Mouse (Mus musculus): Measurements from ENCODE around the gene Atad5. TPM values are rescaled to one million over a fixed set of nuclear protein-coding genes. Genes with fewer than 3 reads are reported as not detected.

Gene Atad5
- total and polyA plus RNA-seq, 3 experiments: 17.1 to 66.9 (median 22.6) TPM

DNA sequence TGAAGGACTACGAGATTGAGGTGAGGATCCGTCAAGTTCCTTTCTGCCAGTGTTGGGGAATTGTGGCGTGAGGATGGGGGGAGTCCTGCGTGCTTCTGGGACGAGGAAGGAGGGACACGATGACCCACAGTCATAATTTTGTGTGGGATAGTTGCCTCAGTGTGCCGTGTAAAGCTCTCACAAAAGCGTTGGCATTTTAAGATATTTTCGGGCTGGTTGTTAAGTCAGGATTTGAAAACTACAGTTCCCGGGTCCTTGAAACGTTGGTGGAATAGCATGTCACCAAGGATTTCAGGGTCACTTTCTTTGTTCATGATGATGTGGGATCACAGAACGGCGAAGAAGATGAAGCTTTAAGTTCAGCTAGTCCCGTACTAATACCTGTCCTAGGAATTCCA lies 616 bp downstream of the Atad5 start:
- Histone ChIP-seq H3K4me1 (ENCODE audit: control insufficient read depth in 1 of 2, insufficient read depth in 2 of 2, low read length in 2 of 2) (peaks cover 19 to 21% of the 10 kb centered on the region in 2 experiments), H3K4me3 (ENCODE audit: control insufficient read depth in 1 of 2, insufficient read depth in 1 of 2, low read depth in 2 of 2, low read length in 2 of 2) (peak overlapping the region; percentile 93 to 95), H3K27me3 (ENCODE audit: control insufficient read depth in 1 of 2, insufficient read depth in 2 of 2, low read length in 2 of 2) (no peaks in the 10 kb centered on the region), H3K9me3 (replicated peaks; ENCODE audit: insufficient read depth, low read length) (no peaks in the 10 kb centered on the region), H3K79me2 (ENCODE audit: control insufficient read depth, insufficient read depth, low read length, poor library complexity) (peaks cover 37% of the 10 kb centered on the region), H3K9ac (ENCODE audit: control insufficient read depth, low read depth, low read length, poor library complexity, severe bottlenecking) (peak overlapping the region; percentile 96), H3K36me3 (ENCODE audit: control insufficient read depth in 1 of 2, insufficient read depth in 2 of 2, low read length in 2 of 2) (peaks cover 3 to 42% of the 10 kb centered on the region in 2 experiments), H3K27ac (ENCODE audit: control insufficient read depth, low read depth, low read length) (peak overlapping the region; percentile 76)
- DNase-seq (ENCODE audit: low read depth, low spot score): peak; percentile 70
- TF ChIP-seq UBTF (IDR thresholded peaks at IDR 0.05; ENCODE audit: borderline replicate concordance, insufficient read depth, low read depth, low read length) (0 out of 2 replicates have a peak, but pooled peaks have one; percentile 8), MXI1 (IDR thresholded peaks at IDR 0.05; ENCODE audit: low read depth, low read length) (peak; percentile 60; the same call in 1 of the 2 replicates), TAL1 (IDR thresholded peaks at IDR 0.05; ENCODE audit: low read length) (no peak), EP300 (IDR thresholded peaks at IDR 0.05; ENCODE audit: low read depth in 1 of 2, low read length in 2 of 2) (no peak), E2F4 (IDR thresholded peaks at IDR 0.05; ENCODE audit: borderline replicate concordance, low read depth, low read length) (0 out of 2 replicates have a peak, but pooled peaks have one; percentile 46), RCOR1 (IDR thresholded peaks at IDR 0.05; ENCODE audit: low read depth, low read length) (no peak), CHD1 (IDR thresholded peaks at IDR 0.05; ENCODE audit: low read depth, low read length) (peak; percentile 88), ZKSCAN1 (IDR thresholded peaks at IDR 0.05; ENCODE audit: low read depth, low read length) (no peak), ZNF384 (IDR thresholded peaks at IDR 0.05; ENCODE audit: low read depth, low read length) (0 out of 2 replicates have a peak, but pooled peaks have one; percentile 3), MAX (IDR thresholded peaks at IDR 0.05; ENCODE audit: low read length) (no peak; the same call in 1 of the 2 replicates)

DNA sequence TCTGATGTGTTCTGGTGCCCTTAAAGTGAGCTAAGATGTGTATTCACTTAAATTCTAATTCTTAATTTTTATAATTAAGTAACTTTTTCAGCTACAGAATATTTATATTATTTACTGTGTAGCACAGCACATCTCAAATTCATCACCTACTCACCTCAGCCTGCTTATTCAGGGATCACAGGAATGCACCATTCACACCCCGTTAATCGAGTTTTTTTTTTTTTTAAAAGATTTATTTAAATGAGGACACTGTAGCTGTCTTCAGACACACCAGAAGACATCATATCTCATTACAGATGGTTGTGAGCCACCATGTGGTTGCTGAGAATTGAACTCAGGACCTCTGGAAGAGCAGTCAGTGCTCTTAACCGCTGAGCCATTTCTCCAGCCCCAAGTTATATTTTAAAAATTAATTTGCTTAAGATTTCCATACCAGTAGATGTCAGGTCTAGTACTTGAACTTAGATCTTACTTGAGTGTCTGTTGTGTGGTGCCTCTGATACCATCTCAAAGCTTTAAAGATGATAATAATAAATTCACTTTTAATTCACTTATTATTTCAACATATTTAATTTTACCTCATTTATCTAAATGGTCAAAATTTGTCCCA lies 1.5 kb downstream of the Atad5 start:
- no peak for DNase-seq (ENCODE audit: low read depth, low spot score)
- TF ChIP-seq TCF12 (IDR thresholded peaks at IDR 0.05; ENCODE audit: low read depth, low read length) (no peak), SMC3 (IDR thresholded peaks at IDR 0.05; ENCODE audit: low read depth, low read length) (0 out of 2 replicates have a peak, but pooled peaks have one; percentile 4), GATA1 (IDR thresholded peaks at IDR 0.05; ENCODE audit: low read depth, low read length) (0 out of 2 replicates have a peak, but pooled peaks have one; percentile 5), MXI1 (IDR thresholded peaks at IDR 0.05; ENCODE audit: low read depth, low read length) (no peak), ZMIZ1 (IDR thresholded peaks at IDR 0.05; ENCODE audit: low read depth, low read length) (no peak), TBP (IDR thresholded peaks at IDR 0.05; ENCODE audit: low read depth, low read length) (peak; percentile 74), ZNF384 (IDR thresholded peaks at IDR 0.05; ENCODE audit: low read depth, low read length) (peak; percentile 83)
- H3K36me3 ChIP-seq (ENCODE audit: control insufficient read depth in 1 of 2, insufficient read depth in 2 of 2, low read length in 2 of 2): peaks cover 10 to 37% of the 10 kb centered on the region in 2 experiments
- peak overlapping the region; percentile 14 to 93; a peak in 3 of 4 replicates for H3K4me3 ChIP-seq (ENCODE audit: control insufficient read depth in 1 of 2, insufficient read depth in 1 of 2, low read depth in 2 of 2, low read length in 2 of 2)
- no peaks in the 10 kb centered on the region for H3K9me3 ChIP-seq (replicated peaks; ENCODE audit: insufficient read depth, low read length)
- H3K4me1 ChIP-seq (ENCODE audit: control insufficient read depth in 1 of 2, insufficient read depth in 2 of 2, low read length in 2 of 2): peaks cover 15% of the 10 kb centered on the region in 2 experiments
- H3K27me3 ChIP-seq (ENCODE audit: control insufficient read depth in 1 of 2, insufficient read depth in 2 of 2, low read length in 2 of 2): no peaks in the 10 kb centered on the region
- peaks cover 40% of the 10 kb centered on the region for H3K79me2 ChIP-seq (ENCODE audit: control insufficient read depth, insufficient read depth, low read length, poor library complexity)
- H3K27ac ChIP-seq (ENCODE audit: control insufficient read depth, low read depth, low read length): no peak overlapping the region
- H3K9ac ChIP-seq (ENCODE audit: control insufficient read depth, low read depth, low read length, poor library complexity, severe bottlenecking): peak overlapping the region; percentile 96
